Mouse (Mus musculus) right cerebral cortex, postnatal 14 days (tissue): Measurements from ENCODE around the gene Klhl36.
"Not testable (repeated sequence)": the region's sequence is repeated elsewhere in the genome, so short reads cannot be mapped to it uniquely, and the experiment has no call there.

Experiments used
- DNase-seq: peaks from one replicate; pipeline ENCODE4 v3.0.0; 2022

Gene Klhl36

GRCm38 (mm10) chr8:119836831-119837230, 25.2 kb upstream of the Klhl36 start:
- no peak for DNase-seq

- DNase-seq = no peak
Observed at GRCm38 (mm10) chr8:119837553-119838071, 24.5 kb upstream of the Klhl36 start.

- no peak for DNase-seq
Observed at GRCm38 (mm10) chr8:119838100-119838982, 23.7 kb upstream of the Klhl36 start.

- DNase-seq = no peak
Observed at GRCm38 (mm10) chr8:119838983-119839340, 23.1 kb upstream of the Klhl36 start.

- DNase-seq = no peak
Observed at GRCm38 (mm10) chr8:119839419-119840021, 22.5 kb upstream of the Klhl36 start.

GRCm38 (mm10) chr8:119840275-119840808, 21.7 kb upstream of the Klhl36 start, which contains the start of gene Cotl1:
Gene Cotl1 (minus strand): TSS chr8:119840544.
- DNase-seq = peak; percentile 98

GRCm38 (mm10) chr8:119840905-119841411, 21.1 kb upstream of the Klhl36 start:
- DNase-seq = no peak

- peak; percentile 81 for DNase-seq
Observed at GRCm38 (mm10) chr8:119843444-119843843, 18.6 kb upstream of the Klhl36 start.

- no peak for DNase-seq
Observed at GRCm38 (mm10) chr8:119844577-119844976, 17.5 kb upstream of the Klhl36 start.

GRCm38 (mm10) chr8:119845741-119846140, 16.3 kb upstream of the Klhl36 start:
- not testable (repeated sequence) for DNase-seq

GRCm38 (mm10) chr8:119847232-119847922, 14.7 kb upstream of the Klhl36 start:
- DNase-seq = no peak

GRCm38 (mm10) chr8:119853521-119853920, 8.5 kb upstream of the Klhl36 start:
- DNase-seq = no peak

GRCm38 (mm10) chr8:119854035-119854434, 8.0 kb upstream of the Klhl36 start:
- DNase-seq = no peak

GRCm38 (mm10) chr8:119855656-119856055, 6.4 kb upstream of the Klhl36 start:
- no peak for DNase-seq

GRCm38 (mm10) chr8:119857767-119858166, 4.3 kb upstream of the Klhl36 start:
- DNase-seq = no peak

GRCm38 (mm10) chr8:119862390-119862734, 296 bp downstream of the Klhl36 start:
- no peak for DNase-seq

- DNase-seq = no peak
Observed at GRCm38 (mm10) chr8:119862749-119863148, 683 bp downstream of the Klhl36 start.

GRCm38 (mm10) chr8:119869616-119870015, 7.5 kb downstream of the Klhl36 start:
- DNase-seq = no peak

GRCm38 (mm10) chr8:119873181-119873580, 11.1 kb downstream of the Klhl36 start:
- DNase-seq = no peak

- DNase-seq = no peak
Observed at GRCm38 (mm10) chr8:119881301-119881700, 19.2 kb downstream of the Klhl36 start.

GRCm38 (mm10) chr8:119881917-119882316, 19.9 kb downstream of the Klhl36 start:
- no peak for DNase-seq

- no peak for DNase-seq
Observed at GRCm38 (mm10) chr8:119883281-119883680, 21.2 kb downstream of the Klhl36 start.

- no peak for DNase-seq
Observed at GRCm38 (mm10) chr8:119885612-119886011, 23.5 kb downstream of the Klhl36 start.
